Mouse (Mus musculus) retina, postnatal 1 day (tissue): ENCODE results near the gene Zfp768.
"Not testable (repeated sequence)": the region's sequence is repeated elsewhere in the genome, so short reads cannot be mapped to it uniquely, and the experiment has no call there.

Experiments used
- DNase-seq: peaks from one replicate; pipeline ENCODE4 v3.0.0-alpha.2; 2012

Gene Zfp768

GRCm38 (mm10) chr7:127355796-127356195 lies 10.4 kb upstream of the Zfp768 start:
- no peak for DNase-seq

DNA sequence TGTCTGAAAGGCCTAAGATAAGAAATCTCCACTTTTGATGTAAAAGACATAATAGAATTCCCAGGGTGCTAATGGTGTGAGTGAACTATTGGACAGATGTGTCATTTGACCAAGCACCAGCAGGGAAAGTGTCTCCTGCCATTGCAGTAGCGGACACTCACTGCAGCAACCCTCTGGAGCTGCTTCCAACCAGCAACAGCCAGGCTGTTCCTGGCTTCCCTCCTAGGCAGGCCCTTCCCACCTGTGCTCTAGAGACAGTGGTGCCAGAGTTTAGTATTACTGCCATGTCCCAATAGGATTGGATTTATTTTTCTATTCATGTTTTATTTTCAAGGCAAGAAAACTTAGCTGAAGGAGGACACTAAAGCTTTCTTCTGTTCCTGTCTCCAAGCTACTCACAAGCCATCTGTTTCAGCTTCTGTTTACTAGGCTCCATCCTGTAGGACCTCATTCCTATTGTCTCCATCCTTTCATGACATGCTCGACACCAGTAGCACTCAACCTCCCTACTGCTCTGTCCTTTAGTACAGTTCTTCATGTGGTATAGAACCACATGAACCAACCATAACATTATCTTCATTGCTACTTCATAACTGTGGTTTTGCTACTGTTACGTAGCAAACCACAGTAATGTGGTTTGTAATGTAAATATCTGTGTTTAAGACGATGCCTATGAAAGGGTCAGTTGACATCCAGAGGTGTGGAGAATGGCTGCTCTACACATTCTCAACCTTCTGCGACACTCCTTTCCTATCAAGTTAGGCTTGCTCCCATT lies 6.0 kb upstream of the Zfp768 start:
- no peak for DNase-seq

DNA sequence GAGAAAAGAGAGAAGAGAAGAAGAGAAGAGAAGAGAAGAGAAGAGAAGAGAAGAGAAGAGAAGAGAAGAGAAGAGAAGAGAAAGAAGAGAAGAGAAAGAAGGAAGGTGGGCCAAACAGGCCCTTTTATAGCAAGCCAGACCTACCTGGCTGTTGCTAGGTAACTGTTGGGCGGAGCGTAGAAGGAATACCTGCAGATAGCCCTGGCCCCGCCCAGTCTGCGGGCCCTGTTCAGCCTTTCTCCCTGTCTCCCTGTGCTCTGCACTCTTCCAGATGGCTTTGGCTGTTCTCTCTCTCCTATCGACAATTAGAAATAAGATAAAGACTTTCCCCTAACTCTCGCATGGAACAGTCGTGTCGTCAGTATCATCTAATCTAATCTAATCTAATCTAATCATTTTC lies 1.3 kb upstream of the Zfp768 start:
- DNase-seq, result no peak

DNA sequence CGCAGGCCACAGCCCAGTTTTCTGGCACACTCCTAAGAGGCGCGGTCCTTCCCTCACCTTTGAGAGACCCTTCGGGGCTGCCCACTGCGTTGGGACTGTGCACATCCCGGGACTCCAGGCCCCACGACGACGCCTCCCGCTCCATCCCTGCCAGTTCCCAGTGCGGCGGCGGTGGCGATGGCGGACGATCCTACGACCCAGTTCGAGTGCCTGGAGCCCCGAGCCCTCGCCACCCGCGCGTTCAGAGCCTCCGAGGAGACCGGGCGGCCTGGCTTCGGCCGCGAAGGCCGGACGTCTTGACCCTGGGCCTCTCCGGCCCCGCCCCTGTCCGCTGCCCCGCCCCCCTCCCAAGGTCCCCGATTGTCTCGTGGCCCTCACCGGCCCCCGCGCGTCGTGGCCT lies 297 bp downstream of the Zfp768 start:
- DNase-seq, result no peak

- DNase-seq, result no peak
Observed at GRCm38 (mm10) chr7:127344371-127344770, 1.0 kb downstream of the Zfp768 start.

DNA sequence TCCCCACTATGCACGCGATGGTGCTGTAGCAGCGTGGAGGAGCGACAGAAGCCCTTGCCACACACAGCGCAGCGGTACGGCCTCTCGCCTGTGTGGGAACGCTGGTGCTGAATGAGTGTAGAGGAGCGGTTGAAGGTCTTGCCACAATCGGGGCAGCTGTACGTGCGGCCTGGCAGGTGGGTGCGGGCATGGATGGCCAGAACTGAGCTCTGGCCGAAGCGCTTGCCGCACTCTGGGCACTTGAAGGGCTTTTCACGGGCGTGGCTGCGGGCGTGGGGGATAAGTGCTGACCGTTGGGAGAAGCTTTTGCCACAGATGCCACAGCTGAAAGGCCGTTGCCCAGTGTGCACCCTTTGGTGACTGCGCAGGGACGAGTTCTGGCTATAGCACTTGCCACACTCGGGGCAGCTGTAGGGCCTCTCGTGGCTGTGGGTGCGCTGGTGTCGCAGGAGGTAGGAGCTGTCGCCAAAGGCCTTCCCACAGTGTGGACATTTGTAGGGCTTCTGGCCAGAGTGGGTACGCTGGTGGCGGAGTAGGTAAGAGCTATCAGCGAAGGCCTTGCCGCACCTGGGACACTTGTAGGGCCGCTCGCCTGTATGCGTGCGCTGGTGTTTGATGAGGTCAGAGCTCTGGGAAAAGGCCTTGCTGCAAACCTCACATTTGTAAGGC lies 1.9 kb downstream of the Zfp768 start:
- no peak for DNase-seq

DNA sequence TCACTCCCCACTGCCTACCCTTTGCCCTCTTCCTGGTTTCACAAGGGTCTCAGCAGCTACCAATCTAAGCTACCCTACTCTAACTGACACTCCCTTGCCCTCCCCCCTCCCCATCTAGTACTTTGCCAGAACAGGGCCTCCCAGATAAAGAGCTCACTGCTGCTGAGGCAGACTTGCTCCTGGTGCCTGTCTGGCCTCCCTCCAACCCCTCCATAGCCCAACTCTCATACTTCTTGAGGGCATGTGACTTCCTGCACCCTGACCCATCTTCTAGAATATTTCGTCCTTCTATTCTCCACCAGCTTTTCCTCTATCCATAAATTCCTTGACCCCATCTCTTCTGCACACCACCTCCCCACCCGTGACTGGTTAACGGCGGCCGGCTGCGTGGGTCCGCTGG lies 2.5 kb downstream of the Zfp768 start:
- DNase-seq, result no peak

GRCm38 (mm10) chr7:127342332-127342731 lies 3.1 kb downstream of the Zfp768 start:
- no peak for DNase-seq

DNA sequence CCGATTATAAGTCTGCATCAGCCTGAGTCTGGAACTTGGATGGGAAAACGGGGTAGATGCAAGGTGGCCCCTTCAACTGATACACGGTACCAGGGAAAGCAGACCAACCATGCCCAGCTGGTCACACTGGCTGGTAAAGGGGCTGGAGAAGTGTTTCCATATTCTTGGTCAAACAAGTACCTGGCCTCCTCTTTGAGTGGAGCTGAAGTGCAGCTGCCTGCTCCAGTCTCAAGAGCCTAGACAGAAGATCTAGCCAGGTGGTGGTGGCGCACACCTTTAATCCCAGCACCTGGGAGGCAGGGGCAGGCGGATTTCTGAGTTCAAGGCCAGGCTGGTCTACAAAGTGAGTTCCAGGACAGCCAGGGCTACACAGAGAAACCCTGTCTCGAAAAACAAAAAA lies 3.5 kb downstream of the Zfp768 start:
- DNase-seq, result not testable (repeated sequence)

- no peak for DNase-seq
Observed at GRCm38 (mm10) chr7:127341356-127341755, 4.0 kb downstream of the Zfp768 start.

GRCm38 (mm10) chr7:127337636-127338035 lies 7.8 kb downstream of the Zfp768 start:
- no peak for DNase-seq

- DNase-seq, result no peak
Observed at GRCm38 (mm10) chr7:127335604-127336003, 9.8 kb downstream of the Zfp768 start.

- no peak for DNase-seq
Observed at GRCm38 (mm10) chr7:127333240-127333639, 12.1 kb downstream of the Zfp768 start.

DNA sequence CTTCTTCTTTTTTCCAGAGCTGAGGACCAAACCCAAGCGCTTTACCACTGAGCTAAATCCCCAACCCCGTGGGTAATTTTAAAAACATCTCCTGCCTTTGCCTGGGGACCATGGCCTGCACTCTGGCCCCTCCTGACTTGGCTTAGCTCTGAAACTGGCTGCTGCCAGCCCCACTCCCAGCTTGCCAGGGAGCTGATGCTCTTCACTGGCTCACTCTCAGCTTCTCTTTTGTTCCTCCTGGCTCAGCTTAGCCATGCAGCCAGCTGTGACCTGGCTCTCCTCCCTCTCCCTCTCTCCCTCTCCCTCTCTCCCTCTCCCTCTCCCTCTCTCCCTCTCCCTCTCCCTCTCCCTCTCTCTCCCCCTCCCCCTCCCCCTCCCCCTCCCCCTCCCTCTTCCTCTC lies 18.7 kb downstream of the Zfp768 start:
- DNase-seq, result peak; percentile 60

DNA sequence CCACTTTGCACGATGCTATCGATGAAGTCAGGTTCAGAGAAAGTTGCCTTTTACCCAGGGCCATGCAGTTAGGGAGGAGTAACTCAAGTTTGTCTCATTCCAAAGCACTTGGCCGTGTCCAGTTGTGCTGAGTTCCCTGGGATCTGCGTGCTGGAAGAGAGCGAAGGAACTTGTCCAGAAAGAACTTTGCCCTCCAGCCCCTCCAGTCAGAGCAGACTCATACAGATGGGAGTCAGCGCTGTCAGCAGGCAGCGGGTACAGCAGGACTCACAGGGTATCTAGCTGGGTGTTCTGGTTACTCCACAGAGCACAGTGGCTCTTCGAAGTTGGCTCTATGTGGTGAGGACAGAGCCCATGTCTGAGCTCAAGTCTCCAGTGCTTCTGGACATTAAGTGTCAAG lies 19.8 kb downstream of the Zfp768 start:
- DNase-seq, result no peak

DNA sequence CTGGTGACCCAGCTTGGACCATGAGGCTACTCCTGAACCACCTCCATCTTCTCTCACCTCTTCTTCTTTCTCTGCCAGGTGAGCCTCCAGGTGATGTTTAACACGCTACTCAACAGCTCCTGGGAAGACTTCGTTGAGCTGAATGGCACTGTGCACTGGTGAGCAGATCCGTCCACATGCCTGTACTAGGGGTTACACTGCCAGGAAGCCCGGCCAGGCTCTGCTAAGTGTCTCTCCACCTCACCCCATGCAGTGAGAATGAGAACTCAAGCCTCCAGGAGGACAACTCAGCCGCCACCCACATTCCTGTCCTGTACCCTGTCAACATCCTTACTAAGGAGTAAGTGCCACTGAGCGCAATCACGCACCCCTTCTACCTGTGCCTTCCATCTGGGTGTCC lies 20.4 kb downstream of the Zfp768 start:
- no peak for DNase-seq

- DNase-seq, result peak; percentile 60
Observed at GRCm38 (mm10) chr7:127322085-127322484, 23.3 kb downstream of the Zfp768 start.

GRCm38 (mm10) chr7:127321106-127321505 lies 24.3 kb downstream of the Zfp768 start:
- no peak for DNase-seq

DNA sequence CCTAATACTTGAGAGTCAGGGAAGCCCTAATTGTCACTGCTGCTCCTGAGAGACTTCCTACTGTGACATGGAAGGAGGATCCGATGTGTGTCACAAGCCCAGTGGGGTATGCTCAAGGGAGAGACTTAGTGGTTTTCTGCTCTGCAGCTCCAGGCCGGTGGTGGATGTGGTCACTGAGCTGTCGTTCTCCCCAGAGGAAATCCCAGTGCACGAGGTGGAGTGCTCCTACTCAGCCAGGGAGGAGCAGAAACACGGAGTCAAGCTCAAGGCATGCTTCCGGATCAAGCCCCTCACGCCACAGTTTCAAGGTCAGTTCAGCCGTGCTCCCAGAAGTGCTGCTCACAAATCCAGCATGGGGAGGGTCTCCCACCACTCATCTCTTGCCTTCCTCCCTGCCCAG lies 31.5 kb downstream of the Zfp768 start:
- peak; percentile 16 for DNase-seq

DNA sequence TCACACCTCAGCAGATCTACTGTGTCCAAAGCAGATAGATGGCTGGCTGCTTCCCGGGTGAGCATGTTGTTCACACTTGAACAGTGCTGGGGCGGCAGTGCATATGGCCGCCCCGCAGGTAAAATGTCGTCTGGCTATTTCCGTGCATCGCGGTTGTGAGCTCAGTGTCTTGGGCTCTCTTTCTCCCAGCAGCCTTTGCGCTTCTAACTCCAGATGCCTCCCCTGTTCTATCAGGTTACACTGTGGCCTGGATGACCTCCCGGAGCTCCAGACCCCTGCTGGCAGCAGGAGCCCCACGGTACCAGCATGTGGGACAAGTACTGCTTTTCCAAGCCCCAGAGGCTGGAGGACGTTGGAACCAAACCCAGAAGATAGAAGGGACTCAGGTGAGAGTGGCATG lies 35.4 kb downstream of the Zfp768 start:
- no peak for DNase-seq

DNA sequence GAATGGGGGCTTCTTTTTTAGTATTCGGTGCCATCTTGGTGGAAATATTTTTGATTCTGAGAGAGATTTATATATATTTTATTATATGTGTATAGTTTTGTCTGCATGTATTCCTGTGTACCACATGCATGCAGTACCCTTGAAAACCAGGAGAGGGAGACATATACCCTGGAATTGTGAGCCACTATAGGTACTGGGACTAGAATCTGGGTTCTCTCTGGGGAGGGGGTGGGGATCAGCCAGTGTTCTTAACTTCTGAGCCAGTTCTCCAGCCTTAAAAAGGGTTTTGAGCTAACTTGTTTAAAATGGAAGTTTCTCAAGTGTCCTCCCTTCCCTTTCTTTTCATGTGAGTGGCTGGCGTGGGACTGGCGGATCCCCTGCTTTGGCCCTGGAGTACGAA lies 36.5 kb downstream of the Zfp768 start:
- DNase-seq, result peak; percentile 81

- no peak for DNase-seq
Observed at GRCm38 (mm10) chr7:127308431-127308830, 37.0 kb downstream of the Zfp768 start.

DNA sequence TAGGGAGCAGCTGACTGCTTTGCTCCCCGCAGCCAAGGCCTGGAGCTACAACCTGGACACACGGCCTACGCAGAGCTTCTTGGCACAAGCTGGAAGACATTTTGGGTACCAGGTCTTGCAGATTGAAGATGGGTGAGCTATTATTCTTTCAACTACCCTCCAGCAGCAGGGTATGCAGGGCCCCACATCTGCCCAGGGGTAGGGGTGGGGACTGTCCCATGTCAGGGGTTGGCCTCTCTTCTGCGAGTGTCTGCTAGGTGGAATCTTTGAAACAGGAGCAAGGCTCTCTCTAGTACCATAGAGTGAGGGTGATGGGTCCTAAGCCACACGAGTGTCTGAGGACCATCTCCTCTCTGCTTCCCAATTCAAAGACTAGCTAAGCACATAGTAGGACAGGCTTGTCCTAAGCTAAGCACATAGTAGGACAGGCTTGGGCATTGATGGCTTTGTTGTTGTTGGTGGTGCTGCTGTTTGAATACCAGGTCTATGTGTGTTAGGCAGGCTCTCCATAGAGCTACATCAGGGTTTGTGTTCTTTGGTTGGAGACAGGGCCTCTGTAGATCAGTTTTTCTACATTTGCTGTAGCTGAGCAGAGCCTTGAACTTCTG lies 47.7 kb downstream of the Zfp768 start:
- no peak for DNase-seq
